Mouse (Mus musculus) kidney, postnatal 14 days (tissue): ENCODE measurements at regions not wholly inside any gene's neighbourhood (a gene's known extent, or its start where the extent isn't known, plus 50 kb on each side); places are given as distances from the start of the nearest gene placed in this dataset.
A peak's percentile ranks its signal among the peaks of the same experiment; 100 is the strongest.

Experiments
- DNase-seq: peaks from one replicate; pipeline ENCODE4 v3.0.0; 2022; ENCODE audit warnings: mixed read lengths

GRCm38 (mm10) chr8:115549112-115549511 is 158.5 kb downstream of the Maf start:
- no peak for DNase-seq

- no peak for DNase-seq
Observed at GRCm38 (mm10) chr8:115544067-115544466, 163.5 kb downstream of the Maf start.

GRCm38 (mm10) chr8:115542935-115543334 is 164.7 kb downstream of the Maf start:
- no peak for DNase-seq

- peak; percentile 32 for DNase-seq
Observed at GRCm38 (mm10) chr8:115539600-115539999, 168.0 kb downstream of the Maf start.

GRCm38 (mm10) chr8:115538236-115538635 is 169.4 kb downstream of the Maf start:
- no peak for DNase-seq

GRCm38 (mm10) chr8:115537761-115538160 is 169.8 kb downstream of the Maf start:
- no peak for DNase-seq

- peak; percentile 16 for DNase-seq
Observed at GRCm38 (mm10) chr8:115536554-115537346, 170.8 kb downstream of the Maf start.

- DNase-seq = no peak
Observed at GRCm38 (mm10) chr8:115536001-115536400, 171.6 kb downstream of the Maf start.

- DNase-seq = no peak
Observed at GRCm38 (mm10) chr8:115534030-115534429, 173.6 kb downstream of the Maf start.

- no peak for DNase-seq
Observed at GRCm38 (mm10) chr8:115531343-115531742, 176.3 kb downstream of the Maf start.

GRCm38 (mm10) chr8:115529568-115530342 is 177.8 kb downstream of the Maf start:
- peak; percentile 61 for DNase-seq

- no peak for DNase-seq
Observed at GRCm38 (mm10) chr8:115528879-115529278, 178.7 kb downstream of the Maf start.

- no peak for DNase-seq
Observed at GRCm38 (mm10) chr8:115525149-115525548, 182.4 kb downstream of the Maf start.

- DNase-seq = no peak
Observed at GRCm38 (mm10) chr8:115524713-115525112, 182.9 kb downstream of the Maf start.

GRCm38 (mm10) chr8:115522527-115522926 is 185.1 kb downstream of the Maf start:
- DNase-seq = peak; percentile 14

- no peak for DNase-seq
Observed at GRCm38 (mm10) chr8:115515647-115516046, 191.9 kb downstream of the Maf start.

GRCm38 (mm10) chr8:115514485-115514884 is 193.1 kb downstream of the Maf start:
- no peak for DNase-seq

- no peak for DNase-seq
Observed at GRCm38 (mm10) chr8:115507180-115507579, 200.4 kb downstream of the Maf start.

- no peak for DNase-seq
Observed at GRCm38 (mm10) chr8:115506741-115507140, 200.9 kb downstream of the Maf start.

- DNase-seq = no peak
Observed at GRCm38 (mm10) chr8:115496016-115496415, 211.6 kb downstream of the Maf start.

GRCm38 (mm10) chr8:115494353-115494752 is 213.2 kb downstream of the Maf start:
- no peak for DNase-seq

- no peak for DNase-seq
Observed at GRCm38 (mm10) chr8:115486904-115487303, 220.7 kb downstream of the Maf start.

GRCm38 (mm10) chr8:115481136-115481535 is 226.5 kb downstream of the Maf start:
- DNase-seq = no peak

- DNase-seq = no peak
Observed at GRCm38 (mm10) chr8:115478406-115479060, 229.1 kb downstream of the Maf start.
